Mouse (Mus musculus): ENCODE results near the gene Rcc1. TPM values are rescaled to one million over a fixed set of nuclear protein-coding genes. Genes with fewer than 3 reads are reported as not detected.

Rcc1 gene
- polyA plus RNA-seq, 1 experiment from 2014 or later, result 31.5 TPM

DNA sequence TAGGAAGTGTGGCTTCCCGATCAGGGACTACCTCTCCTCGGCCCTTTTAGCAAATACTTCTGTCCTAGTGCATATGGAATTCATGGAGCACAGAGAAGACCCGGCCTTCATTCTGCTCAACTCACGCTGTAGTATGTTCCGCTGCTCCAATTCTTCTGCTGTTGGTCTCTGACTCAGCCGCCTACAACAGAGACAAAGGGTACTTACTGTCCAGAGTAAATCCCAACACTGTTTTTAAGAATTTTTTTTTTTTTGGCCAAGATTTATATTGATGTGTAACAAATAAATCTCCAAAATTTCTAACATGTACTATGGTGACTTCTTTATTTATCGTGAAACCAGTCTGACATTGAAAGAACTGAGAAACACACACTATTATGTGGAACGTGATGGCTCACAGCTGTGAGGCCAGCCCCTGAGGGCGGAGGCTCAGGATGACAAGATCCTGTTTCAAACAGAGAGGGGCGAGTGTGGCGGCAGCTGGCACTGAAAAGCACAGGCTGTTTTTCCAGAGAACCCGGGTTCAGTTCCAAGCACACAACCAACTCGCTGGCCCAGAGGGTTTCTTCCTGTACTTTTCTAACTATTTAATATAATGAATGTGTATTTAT is 12.2 kb upstream of the Rcc1 start:
- H3K4me3 ChIP-seq (ENCODE audit: low read length), result no peak overlapping the region
- H3K4me1 ChIP-seq (ENCODE audit: control insufficient read depth, insufficient read depth, low read depth, low read length), result no peaks in the 10 kb centered on the region
- H3K9me3 ChIP-seq (ENCODE audit: control insufficient read depth, low read length), result no peaks in the 10 kb centered on the region
- no peak overlapping the region for H3K27ac ChIP-seq (ENCODE audit: low read depth, low read length)
- H3K36me3 ChIP-seq (ENCODE audit: control insufficient read depth, insufficient read depth, low read length), result peaks cover 19% of the 10 kb centered on the region; the same call in 1 of the 2 replicates
- WGBS, result 75% methylated on average over 13 of the region's 13 CpGs
- H3K4me2 ChIP-seq (ENCODE audit: low read length), result no peak overlapping the region
- ATAC-seq, result no peak
- H3K27me3 ChIP-seq (replicated peaks; ENCODE audit: control insufficient read depth, insufficient read depth, low read length), result no peaks in the 10 kb centered on the region
- H3K9ac ChIP-seq (ENCODE audit: low read depth, low read length), result no peak overlapping the region

DNA sequence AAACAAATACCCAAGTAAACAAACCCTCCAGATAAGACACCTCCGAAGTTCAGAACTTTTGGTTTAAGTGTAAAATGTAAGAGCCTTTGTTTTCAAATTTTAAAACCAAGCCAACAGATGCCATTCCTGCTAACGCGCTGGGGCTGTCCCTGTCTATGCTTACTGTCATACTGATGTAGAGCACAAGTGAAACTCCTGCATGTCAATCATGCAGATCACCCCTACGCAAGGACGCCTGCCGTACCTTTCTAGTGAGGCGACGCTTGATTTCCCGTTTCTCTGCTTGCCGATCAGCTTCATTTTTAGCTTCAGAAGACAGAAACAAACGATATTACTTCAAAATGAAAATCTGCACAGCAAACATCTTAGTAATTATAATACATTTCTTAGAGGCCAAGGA is 10.1 kb upstream of the Rcc1 start:
- H3K4me2 ChIP-seq (ENCODE audit: low read length), result no peak overlapping the region
- H3K4me1 ChIP-seq (ENCODE audit: control insufficient read depth, insufficient read depth, low read depth, low read length), result no peaks in the 10 kb centered on the region
- no peak overlapping the region for H3K9ac ChIP-seq (ENCODE audit: low read depth, low read length)
- no peak overlapping the region for H3K27ac ChIP-seq (ENCODE audit: low read depth, low read length)
- peaks cover 8% of the 10 kb centered on the region; the same call in 1 of the 2 replicates for H3K36me3 ChIP-seq (ENCODE audit: control insufficient read depth, insufficient read depth, low read length)
- no peaks in the 10 kb centered on the region for H3K27me3 ChIP-seq (replicated peaks; ENCODE audit: control insufficient read depth, insufficient read depth, low read length)
- ATAC-seq, result no peak
- no peaks in the 10 kb centered on the region for H3K9me3 ChIP-seq (ENCODE audit: control insufficient read depth, low read length)
- whole genome bisulfite sequencing, result 94% methylated on average over 11 of the region's 11 CpGs
- no peak overlapping the region for H3K4me3 ChIP-seq (ENCODE audit: low read length)

DNA sequence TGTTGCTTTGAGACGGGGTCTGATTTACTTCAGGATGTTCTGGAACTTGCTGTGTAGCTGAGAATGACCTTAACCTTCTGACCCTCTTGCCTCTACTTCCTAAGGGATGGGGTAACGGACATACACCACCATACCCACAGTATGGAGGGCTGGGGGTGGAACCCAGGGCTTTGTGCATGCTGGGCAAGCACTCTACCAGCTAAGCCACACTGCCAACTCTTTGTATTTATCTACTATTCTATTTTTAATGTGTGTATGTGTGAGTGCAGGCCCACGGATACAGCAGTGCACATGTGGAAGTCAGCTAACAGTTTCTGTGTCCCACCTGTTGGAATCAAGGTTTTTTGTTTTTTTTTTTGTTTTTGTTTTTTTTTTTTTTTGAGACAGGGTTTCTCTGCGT is 6.1 kb upstream of the Rcc1 start:
- ATAC-seq, result no peak
- Histone ChIP-seq H3K36me3 (ENCODE audit: control insufficient read depth, insufficient read depth, low read length) (peaks cover 10% of the 10 kb centered on the region; the same call in 1 of the 2 replicates), H3K4me3 (ENCODE audit: low read length) (no peak overlapping the region), H3K9ac (ENCODE audit: low read depth, low read length) (no peak overlapping the region), H3K4me1 (ENCODE audit: control insufficient read depth, insufficient read depth, low read depth, low read length) (no peaks in the 10 kb centered on the region), H3K9me3 (ENCODE audit: control insufficient read depth, low read length) (no peaks in the 10 kb centered on the region), H3K27ac (ENCODE audit: low read depth, low read length) (no peak overlapping the region), H3K27me3 (replicated peaks; ENCODE audit: control insufficient read depth, insufficient read depth, low read length) (no peaks in the 10 kb centered on the region), H3K4me2 (ENCODE audit: low read length) (no peak overlapping the region)
- 93% methylated on average over 4 of the region's 4 CpGs for WGBS

DNA sequence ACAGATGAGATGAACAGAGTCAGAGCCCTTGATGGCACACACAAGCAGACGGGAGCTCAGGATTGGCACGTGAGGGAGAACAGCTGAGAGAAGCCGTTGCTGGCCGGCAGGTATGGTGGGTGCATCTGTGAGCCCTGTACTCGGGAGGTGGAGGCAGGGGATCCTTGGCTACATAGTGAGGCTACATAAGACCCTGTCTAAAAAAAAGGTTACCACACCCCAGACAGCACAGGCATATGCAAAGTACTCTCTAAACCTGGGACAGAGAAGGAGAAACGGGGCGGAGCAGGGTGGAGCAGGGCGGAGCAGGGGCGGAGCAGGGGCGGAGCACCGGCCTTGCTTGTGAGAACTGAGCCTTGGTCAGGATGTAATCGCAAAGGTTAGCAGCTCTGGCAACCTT is 2.8 kb upstream of the Rcc1 start:
- peaks cover 14% of the 10 kb centered on the region for H3K4me1 ChIP-seq (ENCODE audit: control insufficient read depth, insufficient read depth, low read depth, low read length)
- 39% methylated on average over 12 of the region's 12 CpGs for WGBS
- ATAC-seq, result no peak

DNA sequence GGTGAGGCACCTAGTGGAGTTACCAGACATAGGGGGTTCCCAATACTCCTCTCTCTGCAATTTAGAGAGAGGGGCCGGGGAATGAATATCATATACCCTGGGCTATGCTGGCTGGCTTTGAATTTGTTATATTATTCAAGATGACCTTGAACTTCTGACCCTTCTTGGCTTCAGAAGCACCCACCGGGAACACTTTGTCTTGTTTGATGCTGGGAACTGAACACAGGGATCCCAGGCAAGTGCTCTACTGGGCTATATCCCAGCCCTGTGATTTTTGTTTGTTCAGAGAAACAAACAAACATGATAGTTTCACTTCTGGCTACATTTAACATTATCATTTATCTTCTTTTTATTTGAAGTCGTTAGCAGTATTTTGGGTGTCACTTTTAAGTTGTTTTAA is 2.0 kb upstream of the Rcc1 start:
- H3K9me3 ChIP-seq (ENCODE audit: control insufficient read depth, low read length), result no peaks in the 10 kb centered on the region
- ATAC-seq, result no peak

More for the DNA sequence above, 2.8 kb upstream of the Rcc1 start:
- no peak overlapping the region for H3K9ac ChIP-seq (ENCODE audit: low read depth, low read length)
- H3K36me3 ChIP-seq (ENCODE audit: control insufficient read depth, insufficient read depth, low read length), result peaks cover 7% of the 10 kb centered on the region; the same call in 1 of the 2 replicates
- no peak overlapping the region for H3K4me3 ChIP-seq (ENCODE audit: low read length)
- no peaks in the 10 kb centered on the region for H3K9me3 ChIP-seq (ENCODE audit: control insufficient read depth, low read length)
- H3K27me3 ChIP-seq (replicated peaks; ENCODE audit: control insufficient read depth, insufficient read depth, low read length), result no peaks in the 10 kb centered on the region
- no peak overlapping the region for H3K4me2 ChIP-seq (ENCODE audit: low read length)
- H3K27ac ChIP-seq (ENCODE audit: low read depth, low read length), result no peak overlapping the region

DNA sequence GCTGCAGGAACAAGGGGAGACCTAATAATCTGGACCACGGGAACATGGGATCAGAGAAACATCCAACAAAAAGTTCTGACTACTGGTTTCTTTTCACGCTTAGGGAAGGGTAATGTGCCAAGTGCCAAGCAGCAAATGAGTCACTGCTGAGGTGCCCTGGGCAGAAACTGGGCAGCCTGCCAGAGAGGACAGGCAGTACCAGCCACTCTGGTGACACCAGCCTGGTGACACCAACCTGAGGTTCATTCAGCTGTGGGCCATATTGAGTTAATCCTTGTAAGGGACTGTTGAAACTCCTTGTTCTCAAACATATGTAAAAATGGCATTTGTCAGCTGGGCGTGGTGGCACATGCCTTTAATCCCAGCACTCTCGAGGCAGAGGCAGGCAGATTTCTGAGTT is 1.2 kb upstream of the Rcc1 start:
- H3K27ac ChIP-seq (ENCODE audit: low read depth, low read length), result no peak overlapping the region
- H3K9me3 ChIP-seq (ENCODE audit: control insufficient read depth, low read length), result no peaks in the 10 kb centered on the region
- peaks cover 2% of the 10 kb centered on the region; the same call in 1 of the 2 replicates for H3K36me3 ChIP-seq (ENCODE audit: control insufficient read depth, insufficient read depth, low read length)
- H3K4me3 ChIP-seq (ENCODE audit: low read length), result no peak overlapping the region
- no peak for ATAC-seq
- no peaks in the 10 kb centered on the region for H3K27me3 ChIP-seq (replicated peaks; ENCODE audit: control insufficient read depth, insufficient read depth, low read length)
- 84% methylated on average over 4 of the region's 4 CpGs for WGBS
- H3K4me1 ChIP-seq (ENCODE audit: control insufficient read depth, insufficient read depth, low read depth, low read length), result peaks cover 14% of the 10 kb centered on the region
- H3K9ac ChIP-seq (ENCODE audit: low read depth, low read length), result no peak overlapping the region
- no peak overlapping the region for H3K4me2 ChIP-seq (ENCODE audit: low read length)

More for the DNA sequence above, 2.0 kb upstream of the Rcc1 start:
- Histone ChIP-seq H3K4me1 (ENCODE audit: control insufficient read depth, insufficient read depth, low read depth, low read length) (peaks cover 14% of the 10 kb centered on the region), H3K9ac (ENCODE audit: low read depth, low read length) (no peak overlapping the region; the same call in 1 of the 2 replicates), H3K4me3 (ENCODE audit: low read length) (no peak overlapping the region), H3K36me3 (ENCODE audit: control insufficient read depth, insufficient read depth, low read length) (peaks cover 5% of the 10 kb centered on the region; the same call in 1 of the 2 replicates), H3K27me3 (replicated peaks; ENCODE audit: control insufficient read depth, insufficient read depth, low read length) (no peaks in the 10 kb centered on the region), H3K4me2 (ENCODE audit: low read length) (no peak overlapping the region), H3K27ac (ENCODE audit: low read depth, low read length) (no peak overlapping the region)
- WGBS, result 90% methylated on average over 3 of the region's 3 CpGs

DNA sequence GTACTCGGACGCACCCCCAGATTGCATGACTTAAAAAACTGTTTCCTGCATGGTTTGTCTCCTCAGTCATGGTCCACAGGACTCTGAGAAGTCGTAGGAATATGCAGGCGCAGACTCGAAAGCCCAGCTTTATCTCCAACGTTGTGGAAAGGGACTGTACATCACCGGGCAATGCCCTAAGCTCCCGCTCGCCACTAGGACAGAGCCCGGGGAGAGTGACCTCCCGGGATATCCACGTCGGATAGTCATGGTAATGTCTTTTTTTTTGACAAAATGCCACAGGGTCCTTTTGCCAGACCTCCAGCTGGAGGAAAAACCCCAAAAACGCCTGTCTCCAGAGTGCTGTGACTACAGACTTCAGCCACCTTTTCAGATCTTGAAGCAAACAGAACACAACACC is 666 bp downstream of the Rcc1 start:
- 0 out of 2 replicates have a peak, but pooled peaks cover 2% of the 10 kb centered on the region for H3K36me3 ChIP-seq (ENCODE audit: control insufficient read depth, insufficient read depth, low read length)
- peaks cover 14% of the 10 kb centered on the region for H3K4me1 ChIP-seq (ENCODE audit: control insufficient read depth, insufficient read depth, low read depth, low read length)
- peak overlapping the region; percentile 79 for H3K9ac ChIP-seq (ENCODE audit: low read depth, low read length)
- peak overlapping the region; percentile 59 for H3K4me3 ChIP-seq (ENCODE audit: low read length)
- no peaks in the 10 kb centered on the region for H3K9me3 ChIP-seq (ENCODE audit: control insufficient read depth, low read length)
- H3K27me3 ChIP-seq (replicated peaks; ENCODE audit: control insufficient read depth, insufficient read depth, low read length), result no peaks in the 10 kb centered on the region
- peak overlapping the region; percentile 84 for H3K27ac ChIP-seq (ENCODE audit: low read depth, low read length)
- H3K4me2 ChIP-seq (ENCODE audit: low read length), result peak overlapping the region; percentile 82
- ATAC-seq, result no peak
- 0% methylated on average over 14 of the region's 14 CpGs for WGBS

DNA sequence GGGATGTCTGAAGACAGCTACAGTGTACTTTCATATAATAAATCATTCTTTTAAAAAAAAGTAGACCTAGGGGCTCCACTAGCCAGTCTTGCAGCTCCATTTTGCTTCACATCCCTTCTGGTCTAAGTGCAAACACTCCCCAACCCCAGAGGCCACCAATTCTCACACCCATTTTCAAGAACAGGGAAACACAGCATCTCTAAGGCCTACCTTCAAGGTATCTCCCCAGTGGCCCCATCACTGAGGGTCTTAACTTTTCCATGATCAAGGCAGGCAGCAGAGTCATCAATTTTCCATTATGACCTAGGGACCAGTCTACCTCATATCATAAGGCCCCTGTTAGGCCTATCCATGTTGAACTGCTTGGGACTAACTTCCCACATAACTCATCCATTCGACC is 2.0 kb downstream of the Rcc1 start:
- H3K27me3 ChIP-seq (replicated peaks; ENCODE audit: control insufficient read depth, insufficient read depth, low read length), result no peaks in the 10 kb centered on the region
- peak overlapping the region; percentile 82; the same call in 1 of the 2 replicates for H3K4me2 ChIP-seq (ENCODE audit: low read length)
- H3K4me1 ChIP-seq (ENCODE audit: control insufficient read depth, insufficient read depth, low read depth, low read length), result peaks cover 14% of the 10 kb centered on the region
- ATAC-seq, result no peak
- H3K9ac ChIP-seq (ENCODE audit: low read depth, low read length), result 0 out of 2 replicates have a peak overlapping the region, but pooled peaks have one; percentile 12
- H3K4me3 ChIP-seq (ENCODE audit: low read length), result no peak overlapping the region; the same call in 1 of the 2 replicates
- no peak overlapping the region for H3K27ac ChIP-seq (ENCODE audit: low read depth, low read length)
- 52% methylated on average over 1 of the region's 1 CpGs for WGBS
- no peaks in the 10 kb centered on the region for H3K9me3 ChIP-seq (ENCODE audit: control insufficient read depth, low read length)
- no peaks in the 10 kb centered on the region for H3K36me3 ChIP-seq (ENCODE audit: control insufficient read depth, insufficient read depth, low read length)

DNA sequence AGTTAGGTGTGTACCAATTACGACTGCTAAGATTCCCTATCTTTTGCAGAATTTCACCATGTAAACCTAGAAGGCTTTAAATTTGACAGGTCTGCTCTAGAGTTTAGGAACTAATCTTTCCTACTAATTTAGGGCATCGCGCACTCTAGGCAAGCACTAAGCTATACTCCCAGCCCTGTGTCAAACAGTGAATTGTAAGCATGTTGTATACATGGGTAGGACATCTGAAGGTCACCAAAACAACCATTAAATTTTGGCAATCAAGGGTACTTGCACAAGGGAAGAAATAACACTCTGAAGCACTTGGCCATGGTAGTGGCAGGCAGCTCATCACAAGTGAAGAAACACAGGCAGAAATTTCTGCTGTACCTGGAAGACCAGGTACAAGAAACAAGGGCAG is 2.6 kb downstream of the Rcc1 start:
- WGBS, result 68% methylated on average over 3 of the region's 3 CpGs
- H3K4me1 ChIP-seq (ENCODE audit: control insufficient read depth, insufficient read depth, low read depth, low read length), result peaks cover 14% of the 10 kb centered on the region
- no peaks in the 10 kb centered on the region for H3K9me3 ChIP-seq (ENCODE audit: control insufficient read depth, low read length)
- H3K9ac ChIP-seq (ENCODE audit: low read depth, low read length), result no peak overlapping the region
- H3K36me3 ChIP-seq (ENCODE audit: control insufficient read depth, insufficient read depth, low read length), result no peaks in the 10 kb centered on the region
- no peak for ATAC-seq
- no peaks in the 10 kb centered on the region for H3K27me3 ChIP-seq (replicated peaks; ENCODE audit: control insufficient read depth, insufficient read depth, low read length)
- no peak overlapping the region for H3K27ac ChIP-seq (ENCODE audit: low read depth, low read length)
- H3K4me2 ChIP-seq (ENCODE audit: low read length), result no peak overlapping the region
- no peak overlapping the region for H3K4me3 ChIP-seq (ENCODE audit: low read length)

Data from hindbrain, embryonic 16.5 days (tissue).